Mouse (Mus musculus) midbrain, postnatal 0 days (tissue): ENCODE data around the gene Hoxa13. TPM values are rescaled to one million over a fixed set of nuclear protein-coding genes. Genes with fewer than 3 reads are reported as not detected.
A peak's percentile ranks its signal among the peaks of the same experiment; 100 is the strongest.

Source experiments
- ATAC-seq: fragments of 200-750 bp; cut with Nextera tagmentation; 2 replicates; pipeline ENCODE4 v1.8.0; 2017; ENCODE audit warnings: moderate number of reproducible peaks, mild to moderate bottlenecking, moderate TSS enrichment, moderate library complexity; ENCODE audit not compliant: low FRiP score
- DNase-seq: peaks from one replicate; pipeline ENCODE4 v3.0.0-alpha.2; 2015; ENCODE audit warnings: low spot score
- H3K27ac ChIP-seq: fragments of 300-500 bp; sonication (generic); 2 replicates; pipeline ENCODE4 v1.5.1; 2014; ENCODE audit warnings: low read depth, mild to moderate bottlenecking, low read length, mixed read lengths
- H3K27me3 ChIP-seq: fragments of 300-500 bp; sonication (generic); 2 replicates; pipeline ENCODE4 v1.6.1; 2014; ENCODE audit warnings: low read length, control low read depth, mixed read lengths; ENCODE audit not compliant: insufficient read depth
- H3K36me3 ChIP-seq: fragments of 300-500 bp; sonication (generic); 2 replicates; pipeline ENCODE4 v1.6.1; 2014; ENCODE audit warnings: low read length, control low read depth, mixed read lengths; ENCODE audit not compliant: insufficient read depth
- H3K4me1 ChIP-seq: fragments of 300-500 bp; sonication (generic); 2 replicates; pipeline ENCODE4 v1.6.1; 2014; ENCODE audit warnings: mild to moderate bottlenecking, control low read depth, antibody characterized with exemption, low read length, mixed read lengths; ENCODE audit not compliant: insufficient read depth
- H3K4me2 ChIP-seq: fragments of 300-500 bp; sonication (generic); 2 replicates; pipeline ENCODE4 v1.6.1; 2014; ENCODE audit warnings: low read depth, mild to moderate bottlenecking, low read length, mixed read lengths; ENCODE audit not compliant: poor library complexity, severe bottlenecking
- H3K4me3 ChIP-seq: fragments of 300-500 bp; sonication (generic); 2 replicates; pipeline ENCODE4 v1.5.1; 2014; ENCODE audit warnings: low read depth, mild to moderate bottlenecking, low read length, moderate library complexity
- H3K9ac ChIP-seq: fragments of 300-500 bp; sonication (generic); replicated peaks from 2 replicates; pipeline ENCODE4 v1.6.1; 2014; ENCODE audit warnings: mild to moderate bottlenecking, low read length, moderate library complexity, mixed read lengths; ENCODE audit not compliant: poor library complexity, severe bottlenecking
- H3K9me3 ChIP-seq: fragments of 300-500 bp; sonication (generic); 2 replicates; pipeline ENCODE4 v1.6.1; 2016; ENCODE audit warnings: low read length, control low read depth
- CTCF ChIP-seq: IDR thresholded peaks from 2 replicates; pipeline ENCODE4 v1.5.1; 2016; ENCODE audit warnings: antibody characterized with exemption, mild to moderate bottlenecking
- WGBS: fragments of 180-500 bp; shearing (Covaris S2); extraction: QIAGEN DNeasy Blood & Tissue Kit; methylation state at CpG from one replicate; pipeline ENCODE4 v1.1.7; 2014; 5-methylcytosine and 5-hydroxymethylcytosine counted together
- polyA plus RNA-seq: library from polyadenylated mRNA; unstranded; fragments of >200 nt; fragmentation: Nextera tagmentation; extraction: Ambion mirVana; gene quantifications from 2 replicates; pipeline ENCODE4 v1.2.1, GENCODE M21; 2015
- total RNA-seq: library from RNA; depleted of rRNA; stranded (reverse); fragments of >200 nt; gene quantifications from 2 replicates; pipeline ENCODE4 v1.2.3, GENCODE M21; 2014; rRNA removed

The Hoxa13 gene
- not detected in 2 replicates for total RNA-seq
- not detected in 2 replicates for polyA plus RNA-seq

DNA sequence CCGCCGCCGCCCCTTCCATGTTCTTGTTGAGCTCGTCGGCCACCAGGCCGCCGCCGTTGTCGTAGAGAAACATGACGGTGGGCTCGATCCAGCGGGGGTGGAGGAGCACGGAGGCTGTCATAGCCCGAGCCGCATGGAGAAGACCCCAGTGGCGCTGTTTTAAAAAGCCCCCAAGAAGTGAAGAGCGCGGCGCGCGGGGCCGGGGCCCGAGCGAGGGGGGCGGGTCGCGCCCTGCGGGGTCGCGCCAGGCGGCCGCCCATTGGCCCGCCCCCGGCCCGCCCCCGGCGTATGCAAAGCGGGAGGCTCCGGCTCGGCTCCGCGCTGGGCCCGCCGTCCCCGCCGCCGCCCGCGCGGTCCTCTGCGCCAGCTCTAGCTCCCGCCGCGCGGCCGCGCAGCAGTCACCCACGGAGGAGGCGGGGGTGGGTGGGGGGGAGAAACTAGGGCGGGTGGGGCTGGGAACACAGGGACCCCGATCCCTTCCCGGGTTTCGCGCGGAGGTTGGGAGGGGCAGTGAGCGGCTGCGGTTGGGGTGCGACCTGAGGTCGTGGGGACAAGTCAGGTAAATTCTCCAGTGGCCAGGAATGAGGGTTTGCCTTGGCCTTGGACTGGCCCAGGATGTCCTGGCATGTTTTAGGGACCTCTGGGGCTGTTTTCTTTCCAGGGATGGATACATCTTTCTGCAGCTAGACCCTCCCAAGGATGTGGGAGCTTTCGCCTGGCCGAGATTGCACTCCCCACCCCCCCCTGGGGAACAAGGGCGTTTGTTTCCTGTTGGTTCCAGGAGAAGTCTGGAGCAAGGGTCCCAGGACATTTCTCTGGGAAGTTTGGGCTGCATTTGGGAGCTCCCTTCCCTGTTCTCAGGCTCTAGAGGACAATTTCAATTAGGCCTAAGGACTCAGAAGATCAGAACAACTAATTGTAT is at the start of gene Hoxa13:
TSS of gene Hoxa13 (minus strand) at position 227 of the 922 bp plus-strand sequence.
- H3K27ac ChIP-seq: no peak within 1 kb of the TSS
- H3K9ac ChIP-seq: no peak within 1 kb of the TSS
- H3K4me2 ChIP-seq: peak within 1 kb of the TSS; percentile 35; the same call in 1 of the 2 replicates
- TF ChIP-seq CTCF: no peak
- peak within 1 kb of the TSS; percentile 15 for H3K4me3 ChIP-seq
- ATAC-seq: no peak
- H3K36me3 ChIP-seq: no peaks in the 10 kb centered on the region
- DNase-seq: no peak
- H3K4me1 ChIP-seq: no peaks in the 10 kb centered on the region
- WGBS: under 1% methylated on average over 27 of the region's 72 CpGs
- H3K27me3 ChIP-seq: peaks cover 80% of the 10 kb centered on the region
- no peaks in the 10 kb centered on the region for H3K9me3 ChIP-seq

GRCm38 (mm10) chr6:52310366-52310765 is 49.7 kb upstream of the Hoxa13 start:
- Histone ChIP-seq H3K4me2 (no peak overlapping the region), H3K9ac (no peak overlapping the region), H3K36me3 (no peaks in the 10 kb centered on the region), H3K9me3 (no peaks in the 10 kb centered on the region), H3K27ac (no peak overlapping the region), H3K4me1 (no peaks in the 10 kb centered on the region), H3K4me3 (no peak overlapping the region), H3K27me3 (peaks cover 78% of the 10 kb centered on the region)
- under 1% methylated on average over 24 of the region's 24 CpGs for WGBS
- TF ChIP-seq CTCF: no peak
- DNase-seq (no peak), ATAC-seq (no peak)

DNA sequence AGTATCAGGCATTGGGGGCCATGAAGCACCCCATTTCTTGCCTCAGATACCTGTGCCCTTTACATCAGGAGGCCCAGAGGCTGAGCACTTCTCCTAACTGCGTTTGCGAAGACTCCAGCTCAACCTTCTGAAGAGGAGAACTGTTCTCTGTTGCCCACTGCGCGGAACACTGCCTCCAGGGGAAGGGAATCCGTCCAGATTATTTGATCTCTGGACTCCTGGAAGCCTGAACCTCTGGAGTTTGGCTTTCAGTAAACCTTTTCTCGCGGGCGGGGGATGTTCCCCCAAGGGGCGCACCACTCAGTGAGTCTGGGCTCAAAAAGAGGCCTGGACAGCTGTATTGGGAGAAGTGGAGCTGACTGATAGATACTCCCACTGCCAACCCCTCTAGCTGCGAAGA is 49.1 kb upstream of the Hoxa13 start:
- no peak for DNase-seq
- H3K36me3 ChIP-seq: no peaks in the 10 kb centered on the region
- no peak overlapping the region for H3K4me3 ChIP-seq
- H3K9ac ChIP-seq: no peak overlapping the region
- peaks cover 75% of the 10 kb centered on the region for H3K27me3 ChIP-seq
- no peak overlapping the region for H3K4me2 ChIP-seq
- no peaks in the 10 kb centered on the region for H3K9me3 ChIP-seq
- no peak overlapping the region for H3K27ac ChIP-seq
- TF ChIP-seq CTCF: no peak
- H3K4me1 ChIP-seq: no peaks in the 10 kb centered on the region
- ATAC-seq: no peak
- 16% methylated on average over 10 of the region's 10 CpGs for WGBS

- Histone ChIP-seq H3K27me3 (peaks cover 55% of the 10 kb centered on the region), H3K4me3 (peak overlapping the region; percentile 47), H3K4me1 (no peaks in the 10 kb centered on the region), H3K4me2 (peak overlapping the region; percentile 76), H3K36me3 (no peaks in the 10 kb centered on the region), H3K9ac (peak overlapping the region; percentile 42; the same call in 1 of the 2 replicates), H3K27ac (no peak overlapping the region), H3K9me3 (no peaks in the 10 kb centered on the region)
- TF ChIP-seq CTCF: peak; percentile 87
- WGBS: under 1% methylated on average over 30 of the region's 30 CpGs
- ATAC-seq: peak; percentile 81
- peak; percentile 81 for DNase-seq
Measured at GRCm38 (mm10) chr6:52305877-52306389, 45.3 kb upstream of the Hoxa13 start.

DNA sequence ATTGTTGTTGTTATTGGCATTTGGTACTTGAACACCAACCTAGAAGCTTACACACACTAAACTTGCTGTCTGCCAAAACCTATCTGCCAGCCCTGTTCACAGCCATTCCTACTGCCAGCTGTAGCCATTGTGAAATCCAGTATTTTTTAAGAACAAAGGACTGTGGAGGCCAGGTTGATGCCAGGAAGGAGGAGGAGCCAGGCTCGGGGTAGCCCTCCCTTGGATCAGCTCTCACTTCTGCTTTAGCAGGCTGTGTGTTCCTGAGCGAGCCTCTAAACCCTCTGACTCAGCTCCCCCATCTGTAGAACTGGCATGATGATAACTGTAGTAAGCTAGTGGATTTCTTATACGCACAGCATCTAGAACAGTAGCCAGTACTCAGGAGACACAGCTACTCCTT is 42.7 kb upstream of the Hoxa13 start:
- no peaks in the 10 kb centered on the region for H3K36me3 ChIP-seq
- TF ChIP-seq CTCF: no peak
- no peak for DNase-seq
- ATAC-seq: no peak
- peaks cover 44% of the 10 kb centered on the region for H3K27me3 ChIP-seq
- H3K9me3 ChIP-seq: no peaks in the 10 kb centered on the region
- no peak overlapping the region for H3K27ac ChIP-seq
- no peak overlapping the region for H3K4me3 ChIP-seq
- WGBS: 58% methylated on average over 3 of the region's 3 CpGs
- H3K9ac ChIP-seq: no peak overlapping the region
- H3K4me1 ChIP-seq: no peaks in the 10 kb centered on the region
- no peak overlapping the region for H3K4me2 ChIP-seq

- no peak for TF ChIP-seq CTCF
- Histone ChIP-seq H3K27me3 (peaks cover 43% of the 10 kb centered on the region), H3K4me1 (no peaks in the 10 kb centered on the region), H3K9me3 (no peaks in the 10 kb centered on the region), H3K27ac (no peak overlapping the region), H3K4me2 (no peak overlapping the region), H3K9ac (no peak overlapping the region), H3K36me3 (no peaks in the 10 kb centered on the region), H3K4me3 (no peak overlapping the region)
- 79% methylated on average over 4 of the region's 4 CpGs for WGBS
- DNase-seq (no peak), ATAC-seq (no peak)
Measured at GRCm38 (mm10) chr6:52300806-52301205, 40.1 kb upstream of the Hoxa13 start.
